Mouse (Mus musculus): ENCODE results near the gene Tubgcp4.
A peak's percentile ranks its signal among the peaks of the same experiment; 100 is the strongest.
"Not testable (repeated sequence)": the region's sequence is repeated elsewhere in the genome, so short reads cannot be mapped to it uniquely, and the experiment has no call there.

The Tubgcp4 gene

GRCm38 (mm10) chr2:121170481-121170971, at the start of gene Tubgcp4:
Tubgcp4 (plus strand) TSS chr2:121170654.
- peak; percentile 66 for DNase-seq

- not testable (repeated sequence) for DNase-seq
These were observed 44.2 kb upstream of the Tubgcp4 start for GRCm38 (mm10) chr2:121126302-121126701.

GRCm38 (mm10) chr2:121127536-121127935, 42.9 kb upstream of the Tubgcp4 start:
- no peak for DNase-seq

GRCm38 (mm10) chr2:121128865-121129620, 41.4 kb upstream of the Tubgcp4 start:
- no peak for DNase-seq

DNA sequence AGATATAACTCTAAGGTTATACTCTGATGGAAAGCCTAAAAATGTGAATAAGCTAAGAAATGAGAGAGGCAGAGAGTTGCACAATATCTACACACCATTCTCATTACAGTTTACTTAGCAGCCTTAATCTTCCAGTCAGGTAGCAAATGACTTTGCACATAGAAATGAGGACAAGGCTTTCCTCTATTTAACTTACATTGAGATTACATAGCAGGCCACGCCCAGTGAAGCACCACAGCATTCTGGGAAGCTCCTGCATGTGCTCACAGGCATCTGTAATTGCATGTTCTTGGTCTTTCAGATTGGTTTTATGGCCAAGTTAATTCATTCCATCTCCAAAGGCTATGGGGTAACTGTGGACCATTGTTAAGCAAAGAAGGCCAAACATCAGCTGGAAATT, 37.6 kb upstream of the Tubgcp4 start:
- DNase-seq = no peak

GRCm38 (mm10) chr2:121137371-121137770, 33.1 kb upstream of the Tubgcp4 start:
- DNase-seq = no peak

GRCm38 (mm10) chr2:121139266-121140017, 31.0 kb upstream of the Tubgcp4 start:
- DNase-seq = peak; percentile 79

GRCm38 (mm10) chr2:121140018-121140882, 30.2 kb upstream of the Tubgcp4 start, which contains the start of the genes Adal and Lcmt2:
Adal (plus strand) TSS chr2:121140428.
Lcmt2 (minus strand) TSS chr2:121140653.
- DNase-seq = peak; percentile 94

GRCm38 (mm10) chr2:121141216-121142035, 29.0 kb upstream of the Tubgcp4 start:
- no peak for DNase-seq

- DNase-seq = no peak
These were observed 28.0 kb upstream of the Tubgcp4 start for GRCm38 (mm10) chr2:121142415-121142814.

DNA sequence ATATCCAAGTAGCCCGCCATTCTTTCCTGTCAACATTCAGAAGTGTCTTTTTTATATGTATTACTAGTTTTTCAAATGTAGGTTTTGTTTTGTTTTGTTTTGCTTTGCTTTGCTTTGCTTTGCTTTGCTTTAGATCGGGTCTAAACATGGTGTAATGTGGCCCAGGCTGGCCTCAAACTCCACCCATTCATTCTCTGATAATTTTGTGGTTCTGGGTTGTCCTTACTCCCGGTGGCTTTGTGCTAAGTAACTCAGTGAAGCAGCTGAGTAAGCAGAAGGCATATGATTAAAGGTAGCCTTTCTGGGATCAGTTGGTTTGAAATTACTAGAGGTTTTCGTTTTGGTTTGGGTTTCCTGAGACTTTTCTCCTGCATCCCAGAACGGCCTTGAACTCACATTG, 20.8 kb upstream of the Tubgcp4 start:
- no peak for DNase-seq

- DNase-seq = no peak
These were observed 17.4 kb upstream of the Tubgcp4 start for GRCm38 (mm10) chr2:121153100-121153499.

GRCm38 (mm10) chr2:121169173-121169572, 1.3 kb upstream of the Tubgcp4 start:
- DNase-seq = no peak

DNA sequence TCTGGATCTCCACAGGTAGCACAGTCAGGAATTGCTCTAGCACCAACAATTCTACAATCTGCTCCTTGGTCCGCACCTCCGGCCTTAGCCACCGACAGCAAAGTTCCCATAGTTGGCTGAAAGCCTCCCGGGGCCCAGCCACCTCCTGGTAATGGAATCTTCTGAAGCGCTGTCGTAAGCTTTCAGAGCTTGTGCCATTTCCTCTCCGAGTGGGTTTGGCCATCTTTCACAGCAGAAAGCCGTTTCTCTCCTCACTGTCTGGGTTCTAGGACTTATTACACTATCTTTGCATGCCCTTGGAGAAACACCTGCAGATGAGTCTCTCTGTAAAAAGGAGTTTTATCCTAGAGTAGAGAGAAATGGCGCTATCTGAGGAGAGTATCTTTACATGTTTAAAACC, 552 bp upstream of the Tubgcp4 start:
- peak; percentile 61 for DNase-seq

- peak; percentile 94 for DNase-seq
These were observed 707 bp downstream of the Tubgcp4 start, which contains the start of gene Zscan29 for GRCm38 (mm10) chr2:121170980-121171742. Zscan29 (minus strand) TSS chr2:121171125.

GRCm38 (mm10) chr2:121178828-121179479, 8.5 kb downstream of the Tubgcp4 start:
- no peak for DNase-seq

DNA sequence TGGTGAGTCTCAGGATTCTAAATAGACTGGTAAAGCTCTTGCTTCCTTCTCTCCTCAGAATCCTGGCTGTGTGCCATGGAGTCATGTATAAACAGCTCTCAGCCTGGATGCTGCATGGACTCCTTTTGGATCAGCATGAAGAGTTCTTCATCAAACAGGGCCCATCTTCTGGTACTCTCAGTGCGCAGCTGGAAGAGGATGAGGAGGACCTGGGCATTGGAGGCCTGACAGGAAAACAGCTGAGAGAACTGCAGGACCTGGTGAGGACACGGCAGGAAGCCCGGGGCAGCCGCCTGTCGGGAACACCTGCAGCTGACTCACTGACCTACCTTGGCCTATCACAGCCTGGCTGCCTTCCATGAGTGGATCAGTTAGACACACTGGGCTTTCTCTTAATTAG, 13.0 kb downstream of the Tubgcp4 start:
- DNase-seq = no peak

DNA sequence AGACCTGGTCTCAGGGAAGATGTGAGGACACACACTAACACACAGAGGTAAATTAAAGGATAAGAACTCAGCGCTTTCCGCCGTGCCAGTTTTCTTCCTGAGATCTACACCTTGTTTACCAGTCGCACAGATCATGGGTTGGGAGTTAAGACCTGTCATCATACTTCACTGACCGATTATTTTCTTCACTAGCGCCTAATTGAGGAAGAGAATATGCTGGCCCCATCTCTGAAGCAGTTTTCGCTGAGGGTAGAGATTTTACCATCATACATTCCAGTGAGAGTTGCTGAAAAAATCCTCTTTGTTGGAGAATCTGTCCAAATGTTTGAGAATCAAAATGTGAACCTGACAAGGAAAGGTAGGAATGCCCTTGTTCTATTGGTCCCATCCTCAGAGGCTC, 13.7 kb downstream of the Tubgcp4 start:
- no peak for DNase-seq

DNA sequence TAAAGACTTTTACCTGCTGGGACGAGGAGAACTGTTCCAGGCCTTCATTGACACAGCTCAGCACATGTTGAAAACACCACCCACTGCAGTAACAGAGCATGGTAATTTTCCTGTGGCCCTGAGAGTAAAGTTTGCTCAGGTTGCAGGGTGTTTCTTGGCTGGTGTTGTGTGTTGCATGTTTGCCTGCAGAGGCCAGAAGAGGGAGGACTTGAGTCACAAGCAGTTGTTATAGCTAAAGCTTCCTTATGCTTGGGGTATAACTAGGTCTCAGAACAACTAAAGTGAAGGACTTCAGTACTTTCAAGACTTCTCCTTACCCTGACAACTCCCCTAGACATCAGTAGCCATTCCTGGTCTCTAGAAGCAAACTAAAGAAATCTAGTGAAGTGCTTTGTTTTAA, 18.1 kb downstream of the Tubgcp4 start:
- DNase-seq = no peak

GRCm38 (mm10) chr2:121195466-121195865, 25.0 kb downstream of the Tubgcp4 start:
- DNase-seq = no peak

GRCm38 (mm10) chr2:121204276-121204675, 33.8 kb downstream of the Tubgcp4 start:
- no peak for DNase-seq

Measured in kidney, postnatal 14 days (tissue).